Mouse (Mus musculus): ENCODE measurements around the gene Nfatc2. TPM values are rescaled to one million over a fixed set of nuclear protein-coding genes. Genes with fewer than 3 reads are reported as not detected.
A peak's percentile ranks its signal among the peaks of the same experiment; 100 is the strongest.

Nfatc2 gene
- polyA plus RNA-seq, 1 experiment from 2014 or later = 1.8 TPM

- Histone ChIP-seq H3K27me3 (replicated peaks) (no peaks in the 10 kb centered on the region), H3K4me1 (replicated peaks) (peaks cover 4% of the 10 kb centered on the region), H3K4me3 (replicated peaks) (no peak overlapping the region), H3K4me2 (replicated peaks) (no peak overlapping the region), H3K36me3 (no peaks in the 10 kb centered on the region), H3K9ac (no peak overlapping the region), H3K9me3 (no peaks in the 10 kb centered on the region), H3K27ac (no peak overlapping the region)
- 78% methylated on average over 8 of the region's 8 CpGs for WGBS
- ATAC-seq = no peak
These were observed 81.9 kb downstream of the Nfatc2 start for GRCm38 (mm10) chr2:168519589-168519988.

GRCm38 (mm10) chr2:168518256-168518659, 83.2 kb downstream of the Nfatc2 start:
- Histone ChIP-seq H3K36me3 (no peaks in the 10 kb centered on the region), H3K4me3 (replicated peaks) (no peak overlapping the region), H3K9me3 (no peaks in the 10 kb centered on the region), H3K4me1 (replicated peaks) (no peaks in the 10 kb centered on the region), H3K4me2 (replicated peaks) (no peak overlapping the region), H3K27me3 (replicated peaks) (no peaks in the 10 kb centered on the region), H3K27ac (no peak overlapping the region), H3K9ac (no peak overlapping the region)
- WGBS = 70% methylated on average over 15 of the region's 15 CpGs
- 0 out of 2 replicates have a peak, but pooled peaks have one; percentile 30 for ATAC-seq

GRCm38 (mm10) chr2:168517774-168518173, 83.7 kb downstream of the Nfatc2 start:
- 0 out of 2 replicates have a peak, but pooled peaks have one; percentile 24 for ATAC-seq
- Histone ChIP-seq H3K4me2 (replicated peaks) (no peak overlapping the region), H3K4me3 (replicated peaks) (no peak overlapping the region), H3K4me1 (replicated peaks) (no peaks in the 10 kb centered on the region), H3K36me3 (no peaks in the 10 kb centered on the region), H3K9ac (no peak overlapping the region), H3K9me3 (no peaks in the 10 kb centered on the region), H3K27ac (no peak overlapping the region), H3K27me3 (replicated peaks) (no peaks in the 10 kb centered on the region)
- 76% methylated on average over 7 of the region's 7 CpGs for WGBS

- no peaks in the 10 kb centered on the region for H3K9me3 ChIP-seq
- no peak overlapping the region for H3K27ac ChIP-seq
- ATAC-seq = no peak
- 82% methylated on average over 7 of the region's 7 CpGs for WGBS
- no peak overlapping the region for H3K9ac ChIP-seq
- no peak overlapping the region for H3K4me3 ChIP-seq (replicated peaks)
- H3K4me2 ChIP-seq (replicated peaks) = no peak overlapping the region
- no peaks in the 10 kb centered on the region for H3K27me3 ChIP-seq (replicated peaks)
- no peaks in the 10 kb centered on the region for H3K4me1 ChIP-seq (replicated peaks)
- no peaks in the 10 kb centered on the region for H3K36me3 ChIP-seq
These were observed 84.7 kb downstream of the Nfatc2 start for GRCm38 (mm10) chr2:168516717-168517116.

- no peak overlapping the region for H3K4me3 ChIP-seq (replicated peaks)
- no peak overlapping the region for H3K4me2 ChIP-seq (replicated peaks)
- no peaks in the 10 kb centered on the region for H3K36me3 ChIP-seq
- ATAC-seq = no peak
- no peaks in the 10 kb centered on the region for H3K27me3 ChIP-seq (replicated peaks)
- 73% methylated on average over 4 of the region's 4 CpGs for WGBS
- H3K27ac ChIP-seq = no peak overlapping the region
- H3K9me3 ChIP-seq = peaks cover 3% of the 10 kb centered on the region; the same call in 1 of the 2 replicates
- no peak overlapping the region for H3K9ac ChIP-seq
- H3K4me1 ChIP-seq (replicated peaks) = no peaks in the 10 kb centered on the region
These were observed 86.0 kb downstream of the Nfatc2 start for GRCm38 (mm10) chr2:168515466-168515865.

- WGBS = 90% methylated on average over 5 of the region's 5 CpGs
- no peaks in the 10 kb centered on the region for H3K4me1 ChIP-seq (replicated peaks)
- H3K4me3 ChIP-seq (replicated peaks) = no peak overlapping the region
- H3K36me3 ChIP-seq = no peaks in the 10 kb centered on the region
- H3K9me3 ChIP-seq = peaks cover 3% of the 10 kb centered on the region; the same call in 1 of the 2 replicates
- no peak overlapping the region for H3K4me2 ChIP-seq (replicated peaks)
- H3K27me3 ChIP-seq (replicated peaks) = no peaks in the 10 kb centered on the region
- no peak overlapping the region for H3K27ac ChIP-seq
- no peak for ATAC-seq
- H3K9ac ChIP-seq = no peak overlapping the region
These were observed 87.3 kb downstream of the Nfatc2 start for GRCm38 (mm10) chr2:168514131-168514530.

GRCm38 (mm10) chr2:168511529-168511928, 89.9 kb downstream of the Nfatc2 start:
- H3K9ac ChIP-seq = no peak overlapping the region

GRCm38 (mm10) chr2:168508469-168509198, 92.8 kb downstream of the Nfatc2 start:
- Histone ChIP-seq H3K4me3 (replicated peaks) (no peak overlapping the region), H3K9me3 (peaks cover 3% of the 10 kb centered on the region; the same call in 1 of the 2 replicates), H3K27me3 (replicated peaks) (no peaks in the 10 kb centered on the region), H3K4me2 (replicated peaks) (no peak overlapping the region), H3K9ac (no peak overlapping the region), H3K4me1 (replicated peaks) (no peaks in the 10 kb centered on the region), H3K27ac (no peak overlapping the region), H3K36me3 (no peaks in the 10 kb centered on the region)
- WGBS = 83% methylated on average over 13 of the region's 13 CpGs
- no peak for ATAC-seq

More at GRCm38 (mm10) chr2:168511529-168511928, 89.9 kb downstream of the Nfatc2 start:
- H3K4me2 ChIP-seq (replicated peaks) = no peak overlapping the region
- no peaks in the 10 kb centered on the region for H3K36me3 ChIP-seq
- no peaks in the 10 kb centered on the region for H3K4me1 ChIP-seq (replicated peaks)
- H3K27ac ChIP-seq = no peak overlapping the region
- no peak overlapping the region for H3K4me3 ChIP-seq (replicated peaks)
- H3K9me3 ChIP-seq = peaks cover 3% of the 10 kb centered on the region; the same call in 1 of the 2 replicates
- H3K27me3 ChIP-seq (replicated peaks) = no peaks in the 10 kb centered on the region
- ATAC-seq = no peak

GRCm38 (mm10) chr2:168504431-168505182, 96.8 kb downstream of the Nfatc2 start:
- no peak overlapping the region for H3K27ac ChIP-seq
- ATAC-seq = no peak
- H3K4me1 ChIP-seq (replicated peaks) = no peaks in the 10 kb centered on the region
- no peak overlapping the region for H3K4me3 ChIP-seq (replicated peaks)
- H3K27me3 ChIP-seq (replicated peaks) = no peaks in the 10 kb centered on the region
- H3K9me3 ChIP-seq = no peaks in the 10 kb centered on the region
- WGBS = 83% methylated on average over 27 of the region's 27 CpGs
- H3K9ac ChIP-seq = no peak overlapping the region
- no peaks in the 10 kb centered on the region for H3K36me3 ChIP-seq
- H3K4me2 ChIP-seq (replicated peaks) = no peak overlapping the region

- ATAC-seq = no peak
- WGBS = 84% methylated on average over 6 of the region's 6 CpGs
- no peak overlapping the region for H3K4me3 ChIP-seq (replicated peaks)
These were observed 97.7 kb downstream of the Nfatc2 start for GRCm38 (mm10) chr2:168503735-168504134.

GRCm38 (mm10) chr2:168500750-168501149, 100.7 kb downstream of the Nfatc2 start:
- Histone ChIP-seq H3K4me1 (replicated peaks) (no peaks in the 10 kb centered on the region), H3K9me3 (no peaks in the 10 kb centered on the region), H3K4me2 (replicated peaks) (no peak overlapping the region), H3K9ac (no peak overlapping the region), H3K27me3 (replicated peaks) (no peaks in the 10 kb centered on the region), H3K4me3 (replicated peaks) (no peak overlapping the region), H3K36me3 (no peaks in the 10 kb centered on the region), H3K27ac (no peak overlapping the region)
- no peak for ATAC-seq
- WGBS = 88% methylated on average over 6 of the region's 6 CpGs

More at GRCm38 (mm10) chr2:168503735-168504134, 97.7 kb downstream of the Nfatc2 start:
- Histone ChIP-seq H3K9ac (no peak overlapping the region), H3K4me2 (replicated peaks) (no peak overlapping the region), H3K36me3 (no peaks in the 10 kb centered on the region), H3K9me3 (no peaks in the 10 kb centered on the region), H3K27me3 (replicated peaks) (no peaks in the 10 kb centered on the region), H3K27ac (no peak overlapping the region), H3K4me1 (replicated peaks) (no peaks in the 10 kb centered on the region)

- no peaks in the 10 kb centered on the region for H3K27me3 ChIP-seq (replicated peaks)
- H3K4me2 ChIP-seq (replicated peaks) = no peak overlapping the region
- no peaks in the 10 kb centered on the region for H3K9me3 ChIP-seq
- 75% methylated on average over 6 of the region's 6 CpGs for WGBS
- H3K4me3 ChIP-seq (replicated peaks) = no peak overlapping the region
- no peak overlapping the region for H3K27ac ChIP-seq
- H3K4me1 ChIP-seq (replicated peaks) = no peaks in the 10 kb centered on the region
- H3K36me3 ChIP-seq = no peaks in the 10 kb centered on the region
- H3K9ac ChIP-seq = no peak overlapping the region
- no peak for ATAC-seq
These were observed 101.2 kb downstream of the Nfatc2 start for GRCm38 (mm10) chr2:168500244-168500643.
